Mouse (Mus musculus): ENCODE data around the gene Kif3a.

GRCm38 (mm10) chr11:53636183-53636646 is 69.0 kb downstream of the Kif3a start:
- TF ChIP-seq POLR2A (IDR thresholded peaks at IDR 0.05; ENCODE audit: control insufficient read depth, extremely low read depth, insufficient read depth, low read length, poor library complexity) (no peak), CTCF (IDR thresholded peaks at IDR 0.05; ENCODE audit: borderline replicate concordance, control insufficient read depth, extremely low read depth, insufficient read depth, low read length, poor library complexity) (no peak)
